In genomic region chr2:20963226-20963805, GRCm38 (mm10) we compare ENCODE assay signal across 11 mouse cellular contexts. TPM values are rescaled to one million over a fixed set of nuclear protein-coding genes. Genes with fewer than 3 reads are reported as not detected.
DNase-seq lines count a peak whose midpoint lies in the region; ATAC-seq and TF ChIP-seq lines count a peak whose summit lies in the region.
"Had no signal": no experiment of that assay in that cellular context is flagged by ENCODE, and none has a peak within 500 bp of the region (broad histone marks: within the 10 kb centered on the region; RNA-seq: fewer than 3 reads in every experiment).

No protein-coding gene starts in this region.

- no peaks in the 10 kb centered on the region for H3K27me3 ChIP-seq in forebrain, postnatal 0 days (ENCODE audit: insufficient read depth, low read length)
- no peaks in the 10 kb centered on the region for H3K27me3 ChIP-seq in intestine, postnatal 0 days (replicated peaks; ENCODE audit: control insufficient read depth, insufficient read depth, low read length)
- H3K27me3 ChIP-seq in midbrain, postnatal 0 days (ENCODE audit: insufficient read depth, low read length) = no peaks in the 10 kb centered on the region
- H3K27me3 ChIP-seq: embryonic facial prominence, embryonic 13.5 days had no signal

- TF ChIP-seq CTCF in forebrain, postnatal 0 days (IDR thresholded peaks at IDR 0.05; ENCODE audit: low read depth) = no peak
- TF ChIP-seq CTCF in intestine, postnatal 0 days (IDR thresholded peaks at IDR 0.05; ENCODE audit: low read depth) = no peak
- no peak for TF ChIP-seq CTCF in midbrain, postnatal 0 days (IDR thresholded peaks at IDR 0.05)

- DNase-seq in heart, adult 18-20 months = peak; percentile 59 to 67
- no peak for DNase-seq in heart, postnatal 25 days (ENCODE audit: low spot score)
- DNase-seq in forebrain, postnatal 0 days = no peak
- DNase-seq in midbrain, postnatal 0 days (ENCODE audit: low spot score) = no peak
- DNase-seq in left cerebral cortex, postnatal 10 days (ENCODE audit: extremely low spot score in 1 of 2, low spot score in 2 of 2) = no peak
- DNase-seq in gastrocnemius, postnatal 10 days = no peak
- no peak for DNase-seq in c-Kit-positive CD71-positive TER-119-positive erythroid progenitor cells, embryonic 14.5 days (ENCODE audit: low spot score)
- DNase-seq: lung, postnatal 36 days; thymus, adult 18-20 months had no signal

- intact Hi-C loops in heart, postnatal 25 days (cut with DNase I) = loop anchor here (5.0 to 10.0 kb wide), 2 partner anchors 224 to 239 kb away; no protein-coding TSS in a partner anchor
- intact Hi-C loops in left cerebral cortex, postnatal 10 days (cut with DNase I) = no loop called here

- H3K4me1 ChIP-seq in forebrain, postnatal 0 days (ENCODE audit: insufficient read depth) = peaks cover 39% of the 10 kb centered on the region
- peaks cover 15% of the 10 kb centered on the region; the same call in 1 of the 2 replicates for H3K4me1 ChIP-seq in intestine, postnatal 0 days (replicated peaks; ENCODE audit: control insufficient read depth, insufficient read depth, low read length)
- H3K4me1 ChIP-seq in midbrain, postnatal 0 days (ENCODE audit: insufficient read depth, low read length) = peaks cover 32% of the 10 kb centered on the region

- H3K4me2 ChIP-seq in forebrain, postnatal 0 days (ENCODE audit: low read depth) = peak overlapping the region; percentile 52
- H3K4me2 ChIP-seq in intestine, postnatal 0 days (replicated peaks; ENCODE audit: low read depth) = peak overlapping the region; percentile 28; the same call in 1 of the 2 replicates
- H3K4me2 ChIP-seq in midbrain, postnatal 0 days (ENCODE audit: low read depth, low read length, poor library complexity, severe bottlenecking) = peak overlapping the region; percentile 32
- H3K4me2 ChIP-seq: embryonic facial prominence, embryonic 13.5 days had no signal

- H3K27ac ChIP-seq in forebrain, postnatal 0 days (ENCODE audit: low read depth, low read length) = no peak overlapping the region
- peak overlapping the region; percentile 17; the same call in 1 of the 2 replicates for H3K27ac ChIP-seq in intestine, postnatal 0 days (ENCODE audit: low read depth, low read length)
- no peak overlapping the region for H3K27ac ChIP-seq in midbrain, postnatal 0 days (ENCODE audit: low read depth, low read length)
- H3K27ac ChIP-seq: embryonic facial prominence, embryonic 13.5 days had no signal

- ATAC-seq in forebrain, postnatal 0 days = no peak
- no peak for ATAC-seq in intestine, postnatal 0 days
- ATAC-seq in midbrain, postnatal 0 days (ENCODE audit: low FRiP score) = no peak

- 63% methylated on average over 5 of the region's 5 CpGs for WGBS in forebrain, postnatal 0 days
- 41% methylated on average over 5 of the region's 5 CpGs for WGBS in intestine, postnatal 0 days
- WGBS in midbrain, postnatal 0 days = 65% methylated on average over 5 of the region's 5 CpGs

- H3K9ac ChIP-seq in forebrain, postnatal 0 days = peak overlapping the region; percentile 2; the same call in 1 of the 2 replicates
- H3K9ac ChIP-seq in intestine, postnatal 0 days (ENCODE audit: low read depth, low read length) = no peak overlapping the region
- H3K9ac ChIP-seq in midbrain, postnatal 0 days (replicated peaks; ENCODE audit: low read length, poor library complexity, severe bottlenecking) = no peak overlapping the region
- H3K9ac ChIP-seq: embryonic facial prominence, embryonic 13.5 days had no signal

- no peaks in the 10 kb centered on the region for H3K36me3 ChIP-seq in forebrain, postnatal 0 days (ENCODE audit: insufficient read depth)
- H3K36me3 ChIP-seq in intestine, postnatal 0 days (ENCODE audit: control insufficient read depth, insufficient read depth) = no peaks in the 10 kb centered on the region
- H3K36me3 ChIP-seq in midbrain, postnatal 0 days (ENCODE audit: insufficient read depth, low read length) = no peaks in the 10 kb centered on the region
- H3K36me3 ChIP-seq: embryonic facial prominence, embryonic 13.5 days had no signal

- no peaks in the 10 kb centered on the region for H3K9me3 ChIP-seq in forebrain, postnatal 0 days (ENCODE audit: low read length)
- H3K9me3 ChIP-seq in intestine, postnatal 0 days (ENCODE audit: control insufficient read depth) = no peaks in the 10 kb centered on the region
- no peaks in the 10 kb centered on the region for H3K9me3 ChIP-seq in midbrain, postnatal 0 days (ENCODE audit: low read length)
- H3K9me3 ChIP-seq: embryonic facial prominence, embryonic 13.5 days had no signal

- peak overlapping the region; percentile 17 for H3K4me3 ChIP-seq in forebrain, postnatal 0 days (ENCODE audit: low read depth, low read length)
- no peak overlapping the region for H3K4me3 ChIP-seq in intestine, postnatal 0 days (ENCODE audit: low read depth, low read length)
- peak overlapping the region; percentile 6; the same call in 1 of the 2 replicates for H3K4me3 ChIP-seq in midbrain, postnatal 0 days (ENCODE audit: low read depth, low read length)
- H3K4me3 ChIP-seq: embryonic facial prominence, embryonic 13.5 days had no signal

RNA-seq across cellular contexts. Expression of gene Arhgap21, which starts 5.4 kb away (rescaled TPM):
- 10 to 100 TPM; 61.8 to 72.0 TPM for total RNA-seq in heart, adult 18-20 months (2021)
- 10 to 100 TPM; 70.6 to 77.9 TPM for total RNA-seq in heart, postnatal 25 days (2021)
- total RNA-seq in forebrain, postnatal 0 days (2014; rRNA removed) = 94.7 and 99.1 TPM in 2 replicates
- 18.2 and 24.9 TPM in 2 replicates for polyA plus RNA-seq in forebrain, postnatal 0 days (2015; fragmentation: Nextera tagmentation; extraction: Ambion mirVana)
- polyA plus RNA-seq in intestine, postnatal 0 days (2015; fragmentation: Nextera tagmentation; extraction: Ambion mirVana) = 6.5 and 6.9 TPM in 2 replicates
- 81.8 and 108 TPM in 2 replicates for total RNA-seq in midbrain, postnatal 0 days (2014; rRNA removed)
- polyA plus RNA-seq in midbrain, postnatal 0 days (2015; fragmentation: Nextera tagmentation; extraction: Ambion mirVana) = 24.2 and 31.6 TPM in 2 replicates
- 100 to 1,000 TPM; 204 to 212 TPM for total RNA-seq in left cerebral cortex, postnatal 10 days (2021)
- 10 to 100 TPM; 35.9 to 56.3 TPM for total RNA-seq in gastrocnemius, postnatal 10 days (2021)

Comparison
In these comparisons a context has a peak if more than half of its experiments do, and no peak if none do; other contexts are left out.
1. DNase-seq: peak in heart, adult 18-20 months (2 of 2); none in heart, postnatal 25 days (single experiment), forebrain, postnatal 0 days (single experiment), midbrain, postnatal 0 days (single experiment), left cerebral cortex, postnatal 10 days (0 of 2), gastrocnemius, postnatal 10 days (single experiment) and c-Kit-positive CD71-positive TER-119-positive erythroid progenitor cells, embryonic 14.5 days (single experiment).
2. Peak in every context shown above with its lines, with median percentiles within 50 percentile points of each other: H3K4me2 ChIP-seq.